Mouse (Mus musculus) forebrain, embryonic 16.5 days (tissue): Measurements from ENCODE around the gene Stk39. TPM values are rescaled to one million over a fixed set of nuclear protein-coding genes. Genes with fewer than 3 reads are reported as not detected.

ENCODE experiments used
- ATAC-seq: fragments of 200-750 bp; cut with Nextera tagmentation; 2 replicates; pipeline ENCODE4 v1.8.0; 2017; ENCODE audit warnings: mild to moderate bottlenecking, moderate library complexity
- H3K27ac ChIP-seq: fragments of 300-500 bp; sonication (generic); 2 replicates; pipeline ENCODE4 v1.5.1; 2014; ENCODE audit warnings: low read length, control low read depth
- H3K27me3 ChIP-seq: fragments of 300-500 bp; sonication (generic); replicated peaks from 2 replicates; pipeline ENCODE4 v1.6.1; 2014; ENCODE audit warnings: low read length; ENCODE audit not compliant: control insufficient read depth, insufficient read depth
- H3K36me3 ChIP-seq: fragments of 300-500 bp; sonication (generic); 2 replicates; pipeline ENCODE4 v1.6.1; 2014; ENCODE audit not compliant: control insufficient read depth, insufficient read depth
- H3K4me1 ChIP-seq: fragments of 300-500 bp; sonication (generic); replicated peaks from 2 replicates; pipeline ENCODE4 v1.6.1; 2014; ENCODE audit warnings: low read length; ENCODE audit not compliant: control insufficient read depth, insufficient read depth
- H3K4me2 ChIP-seq: fragments of 300-500 bp; sonication (generic); 2 replicates; pipeline ENCODE4 v1.6.1; 2014; ENCODE audit warnings: mild to moderate bottlenecking, low read length, control low read depth
- H3K4me3 ChIP-seq: fragments of 300-500 bp; sonication (generic); replicated peaks from 2 replicates; pipeline ENCODE4 v1.5.1; 2014; ENCODE audit warnings: mild to moderate bottlenecking, low read length, control low read depth
- H3K9ac ChIP-seq: fragments of 300-500 bp; sonication (generic); replicated peaks from 2 replicates; pipeline ENCODE4 v1.6.1; 2014; ENCODE audit warnings: low read depth, low read length, control low read depth
- H3K9me3 ChIP-seq: fragments of 300-500 bp; sonication (generic); 2 replicates; pipeline ENCODE4 v1.6.1; 2016; ENCODE audit warnings: low read length; ENCODE audit not compliant: control insufficient read depth
- WGBS: fragments of 180-500 bp; shearing (Covaris S2); extraction: QIAGEN DNeasy Blood & Tissue Kit; methylation state at CpG from one replicate; pipeline ENCODE4 v1.1.7; 2014; 5-methylcytosine and 5-hydroxymethylcytosine counted together
- polyA plus RNA-seq: library from polyadenylated mRNA; unstranded; fragments of >200 nt; fragmentation: Nextera tagmentation; extraction: Ambion mirVana; gene quantifications from 2 replicates; pipeline ENCODE4 v1.2.1, GENCODE M21; 2015

Gene Stk39
- polyA plus RNA-seq, 1 experiment from 2014 or later = 18.3 TPM

DNA sequence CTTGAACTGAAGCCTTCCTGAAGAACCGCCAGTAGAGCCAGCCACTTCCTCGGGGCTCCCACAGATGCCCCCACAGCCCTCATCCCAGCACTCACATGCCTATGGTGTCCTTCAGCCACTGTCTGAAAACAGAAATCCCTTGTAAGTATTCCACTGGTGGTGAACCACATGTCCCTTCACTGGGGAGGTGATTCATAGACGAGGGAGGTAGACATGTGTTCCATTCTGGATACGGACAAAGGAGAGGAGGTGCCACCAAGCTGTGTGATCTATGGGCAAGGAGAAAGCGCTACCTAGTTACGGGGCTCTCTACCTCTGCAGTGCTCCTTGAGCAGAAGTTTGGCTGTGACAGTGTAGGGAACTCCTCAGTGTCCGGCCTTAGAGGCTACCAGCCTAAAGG lies 52.9 kb downstream of the Stk39 start:
- Histone ChIP-seq H3K4me1 (no peaks in the 10 kb centered on the region), H3K4me2 (no peak overlapping the region), H3K9ac (no peak overlapping the region), H3K9me3 (no peaks in the 10 kb centered on the region), H3K36me3 (no peaks in the 10 kb centered on the region), H3K27ac (no peak overlapping the region), H3K4me3 (no peak overlapping the region), H3K27me3 (no peaks in the 10 kb centered on the region)
- WGBS = 95% methylated on average over 7 of the region's 7 CpGs
- no peak for ATAC-seq

DNA sequence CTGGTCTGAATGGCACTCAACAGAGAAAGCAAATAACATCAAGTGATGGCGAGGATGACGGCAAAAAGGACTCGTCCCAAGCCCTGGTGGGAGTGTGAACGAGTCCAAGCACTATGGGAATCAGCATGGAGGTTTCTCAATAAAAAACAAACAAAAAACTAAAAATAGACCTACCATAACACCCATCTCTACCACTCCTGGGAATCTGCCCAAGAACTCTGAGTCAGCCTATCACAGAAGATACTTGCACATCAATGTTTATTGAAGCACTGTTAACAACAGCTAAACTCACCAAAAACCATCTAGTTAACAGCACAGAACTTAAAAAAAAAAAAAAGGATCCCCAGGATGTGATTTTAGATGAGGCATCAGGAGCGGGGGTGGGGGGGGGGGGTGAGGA lies 55.0 kb downstream of the Stk39 start:
- no peaks in the 10 kb centered on the region for H3K9me3 ChIP-seq
- no peak overlapping the region for H3K9ac ChIP-seq
- no peaks in the 10 kb centered on the region for H3K4me1 ChIP-seq
- no peak overlapping the region for H3K4me3 ChIP-seq
- H3K4me2 ChIP-seq = no peak overlapping the region
- WGBS = 91% methylated on average over 5 of the region's 5 CpGs
- ATAC-seq = no peak
- no peaks in the 10 kb centered on the region for H3K27me3 ChIP-seq
- H3K27ac ChIP-seq = no peak overlapping the region
- H3K36me3 ChIP-seq = no peaks in the 10 kb centered on the region

DNA sequence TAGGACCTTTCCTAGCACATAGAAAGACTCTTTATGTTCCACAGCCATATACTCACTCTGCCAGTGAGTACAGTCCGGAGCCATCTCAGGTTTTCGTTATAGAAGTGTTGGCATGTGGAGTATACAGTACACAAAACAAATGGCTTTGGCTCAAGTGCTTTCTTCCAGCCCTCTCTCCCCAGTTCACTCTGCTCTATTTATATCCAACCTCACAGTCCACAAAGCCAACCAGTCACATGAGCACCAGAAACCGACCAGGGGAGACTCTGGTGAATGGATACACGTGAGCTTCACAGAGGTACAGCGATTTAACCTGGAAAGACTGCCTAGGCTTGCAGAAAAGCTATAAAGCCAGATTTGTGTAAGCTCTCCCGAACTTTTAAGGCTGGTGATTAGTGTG lies 56.4 kb downstream of the Stk39 start:
- Histone ChIP-seq H3K27me3 (no peaks in the 10 kb centered on the region), H3K4me2 (no peak overlapping the region), H3K36me3 (no peaks in the 10 kb centered on the region), H3K9me3 (no peaks in the 10 kb centered on the region), H3K4me3 (no peak overlapping the region), H3K9ac (no peak overlapping the region), H3K4me1 (peaks cover 6% of the 10 kb centered on the region; the same call in 1 of the 2 replicates), H3K27ac (no peak overlapping the region)
- no peak for ATAC-seq
- WGBS = 81% methylated on average over 6 of the region's 6 CpGs

DNA sequence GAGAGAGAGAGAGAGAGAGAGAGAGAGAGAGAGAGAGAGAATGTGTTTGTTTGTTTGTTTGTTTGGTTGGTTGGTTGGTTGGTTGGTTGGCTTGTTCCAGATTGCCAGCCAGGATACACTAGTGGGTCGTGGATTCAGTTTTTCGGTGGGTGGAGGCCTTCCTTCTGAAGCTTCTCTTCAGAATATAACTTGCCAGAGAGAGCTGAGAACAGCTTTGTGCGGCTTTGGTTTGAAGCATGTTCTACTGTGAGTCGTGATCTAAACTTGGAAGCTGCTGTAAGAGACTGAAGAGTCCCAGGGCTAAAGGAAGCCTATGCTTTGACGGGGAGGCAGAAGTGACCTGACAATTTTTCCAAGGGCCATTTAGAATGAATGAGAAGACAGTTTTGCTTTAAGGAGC lies 59.9 kb downstream of the Stk39 start:
- H3K9me3 ChIP-seq = no peaks in the 10 kb centered on the region
- H3K36me3 ChIP-seq = no peaks in the 10 kb centered on the region
- no peak overlapping the region for H3K27ac ChIP-seq
- H3K9ac ChIP-seq = no peak overlapping the region
- 84% methylated on average over 5 of the region's 5 CpGs for WGBS
- H3K27me3 ChIP-seq = no peaks in the 10 kb centered on the region
- no peak overlapping the region for H3K4me2 ChIP-seq
- H3K4me3 ChIP-seq = no peak overlapping the region
- peaks cover 15% of the 10 kb centered on the region for H3K4me1 ChIP-seq
- no peak for ATAC-seq

DNA sequence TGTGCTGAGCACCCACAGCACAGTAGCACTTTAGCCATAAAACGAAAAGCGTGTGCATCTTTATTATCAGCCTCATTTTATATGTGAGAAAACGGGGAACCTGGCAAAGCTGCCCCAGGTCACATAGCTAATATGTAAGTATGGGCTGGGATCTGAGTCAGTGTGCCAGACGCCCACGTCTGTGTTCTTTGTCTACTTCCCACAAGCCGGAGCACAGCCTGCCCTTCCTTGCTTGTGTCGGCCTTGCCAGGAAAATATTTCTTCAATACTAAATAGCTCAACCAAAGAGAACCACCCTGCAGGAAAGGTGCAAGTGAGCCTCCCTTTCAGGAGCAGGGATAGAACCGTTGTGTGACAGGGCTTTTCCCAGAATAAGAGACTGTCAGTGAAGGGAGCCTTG lies 60.9 kb downstream of the Stk39 start:
- H3K4me2 ChIP-seq = no peak overlapping the region
- peaks cover 23% of the 10 kb centered on the region for H3K4me1 ChIP-seq
- no peak overlapping the region; the same call in 1 of the 2 replicates for H3K27ac ChIP-seq
- no peaks in the 10 kb centered on the region for H3K27me3 ChIP-seq
- 52% methylated on average over 8 of the region's 8 CpGs for WGBS
- peak; percentile 39; the same call in 1 of the 2 replicates for ATAC-seq
- no peaks in the 10 kb centered on the region for H3K36me3 ChIP-seq
- H3K4me3 ChIP-seq = no peak overlapping the region
- no peak overlapping the region for H3K9ac ChIP-seq
- no peaks in the 10 kb centered on the region for H3K9me3 ChIP-seq

DNA sequence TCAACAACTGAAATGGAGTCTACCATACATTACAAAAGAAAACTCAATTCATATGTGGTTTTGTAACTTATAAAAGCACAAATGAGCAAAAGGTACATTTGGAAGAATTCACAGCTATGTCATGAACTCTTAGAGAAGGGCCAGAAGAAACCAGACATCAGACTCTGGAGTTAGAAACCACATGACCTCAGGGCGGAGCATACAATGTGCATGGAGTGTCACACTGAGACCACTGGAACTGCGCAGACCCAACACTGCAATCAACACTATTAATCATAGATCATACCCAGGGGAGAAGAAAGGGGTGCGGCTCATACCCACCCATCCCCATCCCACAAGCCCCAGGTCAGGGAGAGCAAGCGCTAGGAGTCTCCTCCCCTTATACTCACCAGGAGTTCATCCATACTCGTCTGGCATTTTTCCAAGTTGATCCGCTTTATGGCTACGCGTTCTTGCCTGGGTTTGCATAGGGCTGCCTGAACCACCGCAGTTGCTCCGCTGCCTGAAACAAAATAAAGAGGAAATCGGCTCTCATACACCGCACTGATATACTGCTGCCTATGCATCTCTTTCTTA lies 62.3 kb downstream of the Stk39 start:
- H3K4me3 ChIP-seq = no peak overlapping the region
- peaks cover 32% of the 10 kb centered on the region for H3K4me1 ChIP-seq
- no peaks in the 10 kb centered on the region for H3K27me3 ChIP-seq
- no peaks in the 10 kb centered on the region for H3K36me3 ChIP-seq
- ATAC-seq = peak; percentile 22; the same call in 1 of the 2 replicates
- no peaks in the 10 kb centered on the region for H3K9me3 ChIP-seq
- no peak overlapping the region for H3K9ac ChIP-seq
- H3K27ac ChIP-seq = no peak overlapping the region
- 64% methylated on average over 12 of the region's 12 CpGs for WGBS
- H3K4me2 ChIP-seq = no peak overlapping the region

DNA sequence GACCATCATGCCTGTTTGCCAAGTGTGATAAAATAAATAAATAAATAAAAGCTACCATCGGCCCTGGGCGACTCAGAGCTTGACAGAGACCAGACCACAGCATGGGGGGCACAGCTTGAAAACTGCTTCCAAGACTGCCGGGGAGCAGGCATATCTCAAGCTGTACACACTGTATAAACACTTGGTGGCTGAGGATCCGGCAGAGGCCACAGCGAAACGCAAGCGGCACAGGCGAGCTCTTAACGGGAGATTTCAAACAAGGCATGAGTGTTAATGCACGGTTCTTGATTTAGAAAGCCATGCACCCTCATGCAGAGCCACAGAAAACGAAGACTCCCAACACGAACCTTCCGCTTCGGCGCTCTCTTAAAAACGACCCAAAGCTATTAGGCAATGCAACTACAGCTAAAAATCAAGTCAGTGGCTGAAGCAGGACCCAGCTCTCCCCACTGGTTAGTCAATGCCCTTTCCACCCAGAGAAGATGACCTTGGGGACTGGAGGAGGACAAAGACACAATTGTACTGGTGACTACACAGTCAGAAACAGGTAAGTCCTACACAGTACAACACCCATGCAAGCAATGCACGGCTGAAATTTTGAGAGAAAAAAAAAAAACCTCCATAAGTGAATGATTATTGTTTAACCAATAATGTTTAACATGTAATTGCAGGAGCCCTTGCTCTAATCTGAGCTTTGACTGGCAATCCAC lies 63.6 kb downstream of the Stk39 start:
- H3K4me1 ChIP-seq = peaks cover 36% of the 10 kb centered on the region
- H3K36me3 ChIP-seq = no peaks in the 10 kb centered on the region
- 0 out of 2 replicates have a peak, but pooled peaks have one; percentile 24 for ATAC-seq
- peak overlapping the region; percentile 25 for H3K4me2 ChIP-seq
- WGBS = 33% methylated on average over 17 of the region's 17 CpGs
- no peak overlapping the region for H3K9ac ChIP-seq
- no peak overlapping the region for H3K27ac ChIP-seq
- H3K9me3 ChIP-seq = no peaks in the 10 kb centered on the region
- no peak overlapping the region for H3K4me3 ChIP-seq
- no peaks in the 10 kb centered on the region for H3K27me3 ChIP-seq

DNA sequence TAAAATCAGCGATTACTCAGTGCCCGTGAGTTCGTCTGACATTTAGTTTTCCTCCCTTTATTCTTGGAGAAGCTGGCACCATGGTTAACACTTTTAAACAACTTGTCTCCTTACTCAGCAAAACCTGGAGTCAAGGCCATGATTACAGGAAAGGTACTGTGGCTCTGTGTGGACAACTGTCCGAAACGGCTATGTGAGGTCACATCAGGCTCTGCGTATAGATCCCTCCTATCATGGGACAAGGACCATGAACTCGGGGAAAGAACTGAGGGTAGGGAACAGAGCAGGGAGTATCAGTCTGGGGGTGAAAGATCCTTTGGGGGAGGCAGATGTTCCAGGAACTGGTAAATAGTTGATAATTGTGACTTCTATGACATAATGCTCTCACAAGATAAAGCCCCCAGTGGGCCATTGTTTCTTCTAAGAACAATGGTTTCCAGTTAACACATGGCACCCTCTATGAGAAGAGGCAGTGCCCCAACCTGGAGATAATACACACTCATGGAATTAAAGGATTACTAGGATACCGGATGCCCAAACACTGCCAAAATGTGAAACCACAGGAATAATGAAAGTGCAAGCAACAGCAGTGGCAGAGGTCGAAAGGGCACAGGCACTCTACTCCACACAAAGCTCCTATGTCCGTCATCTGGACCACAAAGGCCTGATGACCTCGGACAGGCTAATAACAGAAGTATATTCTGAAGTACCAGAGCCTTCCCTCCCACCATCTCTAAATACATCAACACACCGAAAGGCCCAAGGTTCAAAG lies 64.7 kb downstream of the Stk39 start:
- 41% methylated on average over 12 of the region's 12 CpGs for WGBS
- H3K9me3 ChIP-seq = no peaks in the 10 kb centered on the region
- ATAC-seq = no peak

DNA sequence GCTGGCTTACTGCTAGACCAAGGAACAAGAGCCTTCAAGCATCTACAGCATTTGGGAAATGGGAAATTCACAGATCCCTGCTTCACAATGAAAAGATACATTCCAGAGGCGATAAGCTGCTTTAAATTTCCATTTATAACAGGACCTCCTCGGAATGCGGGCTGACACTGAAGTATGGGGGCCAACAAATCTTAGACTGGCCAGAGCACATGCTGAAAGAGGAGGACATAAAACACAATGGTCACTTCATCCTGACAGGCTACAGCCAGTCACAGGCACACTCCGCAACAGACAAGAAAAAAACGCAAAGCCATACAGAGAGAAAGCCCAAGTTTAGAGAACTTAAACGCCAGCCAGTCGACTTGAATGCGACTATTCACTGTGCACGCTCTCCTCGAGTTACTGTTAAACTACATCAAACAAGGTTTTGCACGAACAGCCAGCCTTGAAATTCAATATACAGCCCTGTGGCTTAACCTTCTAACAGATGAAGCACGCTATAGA lies 65.4 kb downstream of the Stk39 start:
- Histone ChIP-seq H3K9me3 (no peaks in the 10 kb centered on the region), H3K9ac (no peak overlapping the region), H3K4me1 (peaks cover 36% of the 10 kb centered on the region), H3K27ac (no peak overlapping the region), H3K4me2 (peak overlapping the region; percentile 17; the same call in 1 of the 2 replicates), H3K4me3 (no peak overlapping the region), H3K36me3 (no peaks in the 10 kb centered on the region), H3K27me3 (no peaks in the 10 kb centered on the region)
- 10% methylated on average over 12 of the region's 12 CpGs for WGBS
- ATAC-seq = no peak

More for the DNA sequence above, 64.7 kb downstream of the Stk39 start:
- no peak overlapping the region for H3K4me2 ChIP-seq
- H3K4me1 ChIP-seq = peaks cover 36% of the 10 kb centered on the region
- no peak overlapping the region for H3K4me3 ChIP-seq
- H3K36me3 ChIP-seq = no peaks in the 10 kb centered on the region
- H3K27ac ChIP-seq = no peak overlapping the region
- H3K9ac ChIP-seq = no peak overlapping the region
- H3K27me3 ChIP-seq = no peaks in the 10 kb centered on the region
